Mouse (Mus musculus): ENCODE measurements around the gene Tmem104.

DNA sequence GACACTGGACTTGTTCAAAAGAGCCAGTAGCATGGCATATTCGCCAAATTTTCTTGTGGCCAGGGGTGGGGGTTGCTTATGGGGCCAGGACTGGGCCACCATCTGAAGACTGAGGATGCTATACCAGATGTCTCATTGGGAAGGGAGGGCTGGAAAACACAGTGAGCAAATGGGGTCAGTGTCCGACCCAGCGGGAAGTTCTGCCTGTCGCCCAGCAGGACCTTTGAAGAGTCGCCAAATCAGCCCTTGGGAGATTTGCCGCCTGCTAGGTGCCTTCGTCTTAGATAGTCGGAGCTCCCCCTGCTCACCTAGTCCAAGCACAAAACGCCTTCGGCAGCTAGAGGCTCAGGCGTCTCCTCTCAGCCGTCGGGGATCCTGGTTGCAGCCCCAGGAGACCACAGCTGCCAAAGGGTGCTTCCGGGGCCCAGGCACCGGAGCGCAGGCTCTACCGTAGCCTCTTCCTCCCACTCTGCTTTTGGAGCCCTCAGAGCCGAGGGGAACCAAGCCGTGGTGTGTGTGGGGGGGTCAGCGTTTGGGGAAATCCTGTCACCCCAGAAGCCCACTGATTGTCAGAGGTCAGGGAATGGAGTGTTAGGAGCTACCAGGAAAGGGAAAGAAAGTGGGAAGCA is 78.6 kb downstream of the Tmem104 start:
- TF ChIP-seq TAL1 (IDR thresholded peaks at IDR 0.05; ENCODE audit: low read length), result no peak
- no peak for TF ChIP-seq GATA1 (IDR thresholded peaks at IDR 0.05; ENCODE audit: low read length)

Data from erythroblast, embryonic 14.5 days (primary cell).